Mouse (Mus musculus): ENCODE results near the gene Gm10964. TPM values are rescaled to one million over a fixed set of nuclear protein-coding genes. Genes with fewer than 3 reads are reported as not detected.
A peak's percentile ranks its signal among the peaks of the same experiment; 100 is the strongest.

Gene Gm10964
- total RNA-seq, 2 experiments from 2014 or later: not detected

GRCm38 (mm10) chr3:103733799-103734695 is 5.1 kb upstream of the Gm10964 start:
- intact Hi-C loops (cut with DNase I): no loop called here
- DNase-seq: peak in 1 of 2 experiments; percentile 19

- peak; percentile 36 for DNase-seq
- intact Hi-C loops (cut with DNase I): loop anchor here (5.0 kb wide), 1 partner anchor 303 kb away; no protein-coding TSS in a partner anchor
Observed at GRCm38 (mm10) chr3:103734696-103735519, 4.3 kb upstream of the Gm10964 start.

GRCm38 (mm10) chr3:103735776-103736600 is 3.2 kb upstream of the Gm10964 start:
- intact Hi-C loops (cut with DNase I): loop anchor here (5.0 kb wide), 1 partner anchor 304 kb away; no protein-coding TSS in a partner anchor
- DNase-seq: peak in 1 of 2 experiments; percentile 23

GRCm38 (mm10) chr3:103737061-103737754 is 2.0 kb upstream of the Gm10964 start:
- intact Hi-C loops (cut with DNase I): loop anchor here (5.0 kb wide), 1 partner anchor 305 kb away; no protein-coding TSS in a partner anchor
- peak; percentile 55 to 60 for DNase-seq

GRCm38 (mm10) chr3:103737778-103738571 is 1.2 kb upstream of the Gm10964 start, which contains the start of gene Olfml3:
Olfml3 (minus strand) TSS chr3:103738001.
- intact Hi-C loops (cut with DNase I): loop anchor here (2.0 to 5.0 kb wide), 2 partner anchors 306 to 345 kb away; no protein-coding TSS in a partner anchor
- peak; percentile 76 to 82 for DNase-seq

GRCm38 (mm10) chr3:103740342-103740741 is 1.2 kb downstream of the Gm10964 start:
- DNase-seq: no peak
- intact Hi-C loops (cut with DNase I): loop anchor here (5.0 kb wide), 1 partner anchor 72 kb away; no protein-coding TSS in a partner anchor

DNA sequence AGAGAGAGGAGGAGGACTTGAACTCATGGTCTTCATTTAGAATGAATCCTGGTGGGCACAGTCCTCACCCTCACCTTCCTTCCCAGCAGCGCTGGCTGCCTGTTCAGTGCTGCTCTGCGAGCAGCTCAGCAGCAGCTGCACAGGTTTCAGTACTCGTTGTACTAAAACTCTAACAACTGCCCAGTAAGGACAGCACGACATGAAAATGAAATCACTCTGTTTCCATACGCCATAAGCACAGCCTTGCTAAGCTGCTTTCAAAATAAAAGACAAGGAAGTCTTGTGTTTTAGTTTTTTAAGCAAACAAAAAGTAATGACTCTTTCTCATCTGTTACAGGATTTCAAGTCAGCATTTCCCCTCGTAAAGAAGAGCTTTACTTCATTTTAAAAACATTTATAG is 4.0 kb downstream of the Gm10964 start:
- no peak for DNase-seq
- intact Hi-C loops (cut with DNase I): loop anchor here (5.0 kb wide), 1 partner anchor 69 kb away; no protein-coding TSS in a partner anchor

GRCm38 (mm10) chr3:103745001-103745770 is 6.0 kb downstream of the Gm10964 start:
- intact Hi-C loops (cut with DNase I): no loop called here
- no peak for DNase-seq

- no peak for DNase-seq
- intact Hi-C loops (cut with DNase I): no loop called here
Observed at GRCm38 (mm10) chr3:103746711-103747110, 7.5 kb downstream of the Gm10964 start.

- DNase-seq: no peak
- intact Hi-C loops (cut with DNase I): no loop called here
Observed at GRCm38 (mm10) chr3:103751558-103751957, 12.4 kb downstream of the Gm10964 start.

DNA sequence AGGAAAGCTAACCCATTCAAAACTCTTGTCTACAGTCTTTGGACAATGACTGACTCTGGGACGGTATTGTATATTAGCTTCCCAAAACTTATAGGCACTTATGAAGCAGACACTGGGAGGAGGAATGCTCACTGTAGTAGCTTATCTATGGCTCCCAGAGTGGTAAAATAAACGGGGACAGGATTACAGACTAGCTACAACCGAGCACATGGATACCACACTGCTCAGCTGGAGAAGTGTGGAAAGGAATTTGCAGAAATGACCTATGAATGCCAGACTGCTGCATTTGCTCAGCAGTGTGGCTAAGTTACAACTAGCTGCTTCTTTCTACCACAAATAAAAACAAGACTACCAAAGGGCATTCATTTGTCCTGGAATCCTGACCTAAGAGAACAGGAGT is 16.2 kb downstream of the Gm10964 start:
- intact Hi-C loops (cut with DNase I): no loop called here
- no peak for DNase-seq

DNA sequence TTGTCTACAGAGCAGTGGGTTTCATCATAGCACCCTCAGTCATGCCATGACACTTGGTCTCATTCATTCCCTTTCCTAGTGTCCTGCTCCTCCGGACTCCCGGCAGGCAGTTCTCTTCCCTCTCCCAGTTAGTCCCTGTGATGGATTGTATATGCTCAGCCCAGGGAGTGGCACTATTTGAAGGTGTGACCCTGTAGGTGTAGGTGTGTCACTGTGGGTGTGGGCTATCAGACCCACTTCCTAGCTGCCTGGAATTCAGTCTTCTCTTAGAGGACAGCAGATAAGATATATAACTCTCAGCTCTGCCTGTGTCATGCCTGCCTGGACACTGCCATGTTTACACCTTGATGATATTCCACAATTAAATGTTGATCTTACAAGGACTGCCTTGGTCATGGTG is 17.8 kb downstream of the Gm10964 start:
- intact Hi-C loops (cut with DNase I): no loop called here
- no peak for DNase-seq

GRCm38 (mm10) chr3:103758456-103758855 is 19.3 kb downstream of the Gm10964 start:
- DNase-seq: no peak
- intact Hi-C loops (cut with DNase I): no loop called here

- no peak for DNase-seq
- intact Hi-C loops (cut with DNase I): no loop called here
Observed at GRCm38 (mm10) chr3:103759261-103759970, 20.2 kb downstream of the Gm10964 start.

DNA sequence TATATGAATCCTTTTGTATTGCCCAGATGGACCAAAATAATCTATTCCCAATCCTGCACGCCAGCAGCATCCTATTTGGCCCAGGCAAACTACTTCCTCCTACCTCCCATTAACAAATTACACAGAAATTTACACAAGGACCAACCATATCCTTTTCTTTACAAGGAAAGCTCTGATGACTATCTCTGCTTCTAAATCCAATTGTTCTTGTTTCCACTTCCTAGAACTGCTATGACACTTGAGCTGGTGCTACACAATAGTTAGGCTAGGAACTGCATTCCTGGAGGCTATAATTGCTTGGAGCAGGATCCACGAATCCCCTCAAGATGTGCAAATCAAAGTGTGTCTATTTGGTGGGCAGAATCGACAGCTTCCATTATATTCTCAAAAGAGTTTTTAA is 27.6 kb downstream of the Gm10964 start:
- DNase-seq: no peak
- intact Hi-C loops (cut with DNase I): no loop called here

DNA sequence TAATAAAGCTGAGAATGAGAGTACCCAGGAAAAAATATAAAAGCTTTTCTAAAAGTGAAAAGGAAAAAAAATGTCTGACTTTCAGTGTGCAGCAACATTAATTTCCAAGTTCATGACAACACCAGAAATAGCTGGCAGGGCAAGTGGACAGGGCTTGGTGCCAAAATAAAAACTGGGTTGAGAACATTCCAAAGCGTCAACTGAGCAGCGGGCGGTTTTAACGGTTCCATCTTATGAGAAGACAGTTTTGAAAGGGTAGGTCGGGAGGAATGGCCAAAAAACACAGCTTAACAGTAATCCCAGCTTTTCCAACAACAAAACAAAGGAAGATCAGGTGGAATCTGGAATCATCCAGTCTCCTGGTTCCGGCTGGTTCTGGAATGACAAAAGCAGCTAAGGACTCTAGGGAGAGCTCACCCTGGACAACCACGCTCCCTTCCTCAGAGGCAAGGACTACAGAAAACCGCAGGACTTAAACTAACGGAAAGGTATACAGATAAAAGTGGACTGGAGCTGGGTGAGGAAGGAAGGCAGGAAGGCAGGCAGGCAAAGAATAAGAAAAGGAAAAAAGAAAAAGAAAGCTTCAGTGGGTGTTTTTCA is 32.5 kb downstream of the Gm10964 start:
- intact Hi-C loops (cut with DNase I): no loop called here
- peak; percentile 61 to 70 for DNase-seq

DNA sequence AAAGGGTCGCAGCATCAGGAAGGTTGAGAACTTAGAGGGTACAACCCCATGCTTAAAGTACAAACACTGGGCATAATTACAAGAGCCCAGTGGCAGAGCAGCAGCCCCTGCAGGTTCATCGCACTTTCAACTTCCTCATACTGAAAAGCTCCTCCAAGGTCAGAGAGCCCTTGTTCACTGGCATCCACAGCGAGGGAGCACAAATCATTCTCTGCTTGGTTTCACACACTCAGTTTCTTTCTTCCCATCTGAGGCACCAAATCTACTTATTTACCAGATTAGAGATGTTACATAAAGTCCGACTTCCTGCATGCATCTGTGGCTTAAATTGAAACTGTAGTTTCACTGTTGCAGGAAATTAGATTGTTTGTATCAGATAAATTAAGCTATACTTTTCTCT is 33.7 kb downstream of the Gm10964 start:
- no peak for DNase-seq
- intact Hi-C loops (cut with DNase I): no loop called here
